Mouse (Mus musculus): ENCODE results near the gene Srpr. TPM values are rescaled to one million over a fixed set of nuclear protein-coding genes. Genes with fewer than 3 reads are reported as not detected.
A peak's percentile ranks its signal among the peaks of the same experiment; 100 is the strongest.

The Srpr gene
- 10 to 100 TPM; 53.9 to 58.0 TPM for total RNA-seq (2021)
- long read RNA-seq, transcript Srpr-201 (14 exons, 2,993 nt), result major isoform, 54 of 68 reads
- long read RNA-seq, partial matches to known transcripts, result 9 of 68 reads
- long read RNA-seq, other reads (novel, unspliced or antisense), result 5 of 68 reads

GRCm38 (mm10) chr9:35199772-35200471 is at the start of gene Srpr, which contains the start of gene Tirap:
TSS of gene Srpr (plus strand) at chr9:35200175.
TSS of gene Tirap (minus strand) at chr9:35200291.
- peak; percentile 91 to 93 for DNase-seq (ENCODE audit: low spot score in 2 of 2)

DNA sequence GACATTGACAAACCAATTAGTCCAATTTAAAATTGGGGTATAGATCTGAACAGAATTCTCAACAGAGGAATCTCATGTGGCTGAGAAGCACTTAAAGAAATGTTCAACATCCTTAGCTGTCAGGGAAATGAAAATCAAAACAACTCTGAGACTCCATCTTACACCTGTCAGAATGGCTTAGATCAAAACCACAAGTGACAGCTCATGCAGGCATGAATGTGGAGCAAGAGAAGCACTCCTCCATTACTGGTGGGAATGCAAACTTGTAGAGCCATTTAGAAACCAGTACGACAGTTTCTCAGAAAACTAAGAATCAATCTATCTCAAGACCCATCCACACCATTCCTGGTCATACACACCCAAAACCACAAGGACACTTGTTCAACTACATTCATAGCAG is 47.1 kb upstream of the Srpr start:
- no peak for DNase-seq (ENCODE audit: low spot score in 2 of 2)

GRCm38 (mm10) chr9:35156002-35156710 is 43.8 kb upstream of the Srpr start:
- DNase-seq (ENCODE audit: low spot score in 2 of 2), result peak in 1 of 2 experiments; percentile 34

GRCm38 (mm10) chr9:35156862-35157261 is 43.1 kb upstream of the Srpr start:
- no peak for DNase-seq (ENCODE audit: low spot score in 2 of 2)

GRCm38 (mm10) chr9:35158477-35158876 is 41.5 kb upstream of the Srpr start:
- DNase-seq (ENCODE audit: low spot score in 2 of 2), result no peak

GRCm38 (mm10) chr9:35160662-35161061 is 39.3 kb upstream of the Srpr start:
- no peak for DNase-seq (ENCODE audit: low spot score in 2 of 2)

- no peak for DNase-seq (ENCODE audit: low spot score in 2 of 2)
These were observed 38.3 kb upstream of the Srpr start for GRCm38 (mm10) chr9:35161721-35162120.

DNA sequence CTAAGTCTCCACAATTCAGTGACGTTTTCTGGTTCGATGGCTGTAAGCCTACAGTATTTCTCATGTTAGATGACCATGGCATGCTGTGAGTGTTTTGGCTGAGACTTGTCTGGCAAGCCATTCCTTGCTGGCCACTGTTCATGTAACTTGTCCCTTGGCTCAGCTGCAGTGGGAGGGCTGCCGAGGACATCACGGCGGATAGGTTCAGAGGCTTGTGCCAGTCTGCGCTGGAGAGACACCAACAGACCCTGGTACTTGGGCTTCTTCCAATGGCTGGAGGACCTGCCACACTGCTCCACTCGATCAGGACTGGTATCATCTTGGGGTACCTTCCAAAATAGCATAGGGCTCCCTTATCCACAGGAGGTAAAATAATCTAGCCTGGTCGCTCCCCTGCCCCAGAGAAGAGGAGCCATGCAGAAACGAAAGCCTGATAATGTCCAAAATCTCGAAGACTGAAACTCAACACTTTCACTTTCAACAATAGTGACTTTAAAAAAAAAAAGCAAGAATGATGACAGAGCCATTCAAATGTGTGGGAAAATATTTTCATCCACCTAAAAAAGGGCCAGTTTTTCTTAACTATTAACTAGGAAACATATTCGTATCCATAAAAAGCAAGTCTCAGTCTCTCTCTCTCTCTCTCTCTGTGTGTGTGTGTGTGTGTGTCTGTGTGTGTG is 36.8 kb upstream of the Srpr start:
- DNase-seq (ENCODE audit: low spot score in 2 of 2), result peak; percentile 61 to 62

DNA sequence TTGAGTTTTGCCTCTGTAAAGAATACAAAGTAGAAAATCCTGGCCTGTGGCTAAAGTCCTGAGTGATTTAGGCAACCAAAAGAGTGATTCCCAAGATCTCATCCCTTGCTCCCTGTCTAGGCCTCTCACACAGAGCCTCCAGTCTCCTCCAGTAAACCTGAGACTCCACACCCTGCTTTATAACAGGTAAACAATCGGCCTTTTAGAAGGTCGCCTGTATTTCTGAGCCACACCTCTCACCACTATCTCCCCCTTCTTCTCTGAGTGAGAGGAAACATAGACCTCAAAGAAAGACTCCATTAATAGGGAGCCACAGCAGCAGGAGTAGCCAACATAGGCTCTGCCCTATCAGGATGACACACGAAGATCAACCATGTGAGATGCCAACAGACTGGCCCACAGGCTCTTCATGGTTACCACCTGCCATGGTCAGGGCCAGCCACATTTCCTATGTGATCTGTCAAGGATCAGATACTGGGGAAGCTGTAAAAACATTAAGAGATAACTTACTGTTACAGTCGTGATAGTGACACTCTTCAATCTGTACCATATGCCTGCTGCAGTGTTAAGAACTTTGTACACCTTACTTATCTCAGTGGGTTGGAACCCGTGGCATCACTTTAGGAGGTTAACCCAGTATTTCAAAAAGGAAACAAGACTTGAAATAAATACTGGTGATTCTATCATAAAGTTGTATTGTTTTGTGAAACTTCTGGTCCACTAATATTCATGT is 35.7 kb upstream of the Srpr start:
- DNase-seq (ENCODE audit: low spot score in 2 of 2), result no peak

GRCm38 (mm10) chr9:35166144-35166797 is 33.7 kb upstream of the Srpr start:
- DNase-seq (ENCODE audit: low spot score in 2 of 2), result no peak

DNA sequence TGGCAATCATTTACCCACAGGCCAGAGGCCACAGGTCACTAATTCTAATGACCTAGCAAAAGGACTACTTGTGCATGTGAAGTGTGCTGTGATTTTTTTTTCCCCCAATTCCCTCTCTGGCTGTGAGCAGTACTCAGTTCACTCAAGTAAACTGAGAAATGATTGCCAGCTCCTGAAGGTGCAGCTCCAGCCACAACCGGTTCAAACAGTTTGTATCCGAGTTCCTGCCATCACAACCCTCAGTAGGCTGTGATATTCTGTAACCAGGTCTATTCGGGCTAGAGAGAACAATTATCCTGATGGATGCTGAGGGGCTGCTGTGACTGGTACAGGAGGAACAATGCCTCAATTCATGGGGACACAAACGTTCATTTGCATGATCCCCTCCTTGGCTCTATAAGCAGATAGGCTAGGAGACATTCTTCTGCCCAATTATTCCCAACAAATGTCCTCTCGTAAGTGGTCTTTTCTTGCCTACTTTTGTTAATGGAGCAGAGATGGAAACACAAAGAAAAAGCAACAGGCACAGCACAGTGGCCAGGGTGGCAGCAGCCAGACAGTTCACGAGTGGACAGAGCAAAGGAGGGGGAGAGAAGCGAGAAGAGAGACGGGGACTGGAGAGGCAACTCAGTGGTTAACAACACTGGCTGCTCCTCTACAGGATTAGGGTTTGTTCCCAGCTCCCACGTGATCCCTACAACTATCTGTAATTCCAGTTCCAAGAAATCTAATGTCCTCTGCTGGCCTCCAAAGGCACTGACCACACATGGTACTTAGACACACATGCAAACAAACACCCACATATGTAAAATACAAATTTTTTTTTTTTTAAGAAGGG is 33.0 kb upstream of the Srpr start:
- DNase-seq (ENCODE audit: low spot score in 2 of 2), result no peak

GRCm38 (mm10) chr9:35170071-35170470 is 29.9 kb upstream of the Srpr start:
- no peak for DNase-seq (ENCODE audit: low spot score in 2 of 2)

DNA sequence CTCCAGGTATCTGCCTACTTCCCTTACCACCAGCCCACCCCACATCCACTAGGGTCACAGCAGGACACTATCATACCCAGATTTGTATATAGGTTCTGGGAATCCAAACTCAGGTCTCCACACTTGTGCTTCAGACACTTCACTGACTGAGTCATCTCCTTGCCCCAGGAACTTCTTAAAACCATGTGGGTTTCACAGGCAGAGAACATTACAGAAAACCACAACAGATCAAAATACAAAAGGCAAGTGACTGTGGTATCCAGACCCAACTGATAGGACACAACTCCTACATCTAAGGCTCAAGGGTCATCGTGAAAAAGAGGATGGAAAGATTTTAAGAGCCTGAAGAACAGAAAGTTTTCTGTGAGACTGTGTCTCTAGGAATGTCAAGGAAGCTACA is 26.6 kb upstream of the Srpr start:
- no peak for DNase-seq (ENCODE audit: low spot score in 2 of 2)

- peak; percentile 92 to 95 for DNase-seq (ENCODE audit: low spot score in 2 of 2)
These were observed 24.5 kb upstream of the Srpr start, which contains the start of gene Dcps for GRCm38 (mm10) chr9:35175251-35176123. TSS of gene Dcps (minus strand) at chr9:35176061.

GRCm38 (mm10) chr9:35176124-35176659 is 23.8 kb upstream of the Srpr start:
- DNase-seq (ENCODE audit: low spot score in 2 of 2), result no peak

- no peak for DNase-seq (ENCODE audit: low spot score in 2 of 2)
These were observed 17.1 kb upstream of the Srpr start for GRCm38 (mm10) chr9:35182832-35183231.

GRCm38 (mm10) chr9:35183359-35183758 is 16.6 kb upstream of the Srpr start:
- no peak for DNase-seq (ENCODE audit: low spot score in 2 of 2)

DNA sequence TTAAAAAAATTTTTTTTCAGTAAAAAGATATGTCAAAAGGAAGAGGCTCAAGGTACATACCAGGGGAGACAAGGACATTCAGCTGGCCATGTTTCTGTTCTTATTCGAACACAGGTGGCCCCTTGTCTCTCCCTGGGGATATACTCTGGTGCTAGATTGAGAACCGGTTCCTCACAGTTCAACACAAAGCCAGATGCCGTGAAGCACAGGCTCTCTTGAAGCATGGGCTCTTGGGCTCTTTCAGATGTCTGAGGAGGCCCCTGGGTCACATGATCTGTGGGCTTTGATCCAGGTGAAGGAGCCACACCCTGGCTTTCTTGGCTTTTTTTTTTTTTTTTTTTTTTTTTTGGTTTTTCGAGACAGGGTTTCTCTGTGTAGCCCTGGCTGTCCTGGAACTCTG is 13.5 kb upstream of the Srpr start:
- no peak for DNase-seq (ENCODE audit: low spot score in 2 of 2)
